Mouse (Mus musculus): ENCODE results near the gene Casp2. TPM values are rescaled to one million over a fixed set of nuclear protein-coding genes. Genes with fewer than 3 reads are reported as not detected.
A peak's percentile ranks its signal among the peaks of the same experiment; 100 is the strongest.

Casp2 gene
- polyA plus RNA-seq, 1 experiment = 37.3 TPM

GRCm38 (mm10) chr6:42293327-42293726 lies 28.5 kb downstream of the Casp2 start:
- no peak overlapping the region for H3K9ac ChIP-seq (ENCODE audit: low read depth, poor library complexity, severe bottlenecking)
- TF ChIP-seq POLR2A (IDR thresholded peaks at IDR 0.05; ENCODE audit: insufficient read depth, low read length) (no peak), EP300 (IDR thresholded peaks at IDR 0.05; ENCODE audit: insufficient read depth, low read depth, low read length) (no peak), CTCF (IDR thresholded peaks at IDR 0.05; ENCODE audit: low read depth, low read length) (no peak)
- 0 out of 2 replicates have a peak, but pooled peaks cover 2% of the 10 kb centered on the region for H3K36me3 ChIP-seq (ENCODE audit: control insufficient read depth, insufficient read depth, low read length, poor library complexity, severe bottlenecking)
- no peaks in the 10 kb centered on the region for H3K4me1 ChIP-seq (ENCODE audit: control insufficient read depth, insufficient read depth, low read length)
- no peak overlapping the region for H3K27ac ChIP-seq (ENCODE audit: insufficient read depth, low read length)
- H3K4me3 ChIP-seq (ENCODE audit: low read depth, low read length) = no peak overlapping the region
- H3K27me3 ChIP-seq (ENCODE audit: control insufficient read depth, insufficient read depth, low read length, poor library complexity, severe bottlenecking) = no peaks in the 10 kb centered on the region
- no peaks in the 10 kb centered on the region for H3K9me3 ChIP-seq (replicated peaks; ENCODE audit: control insufficient read depth, insufficient read depth, low read length, poor library complexity, severe bottlenecking)

GRCm38 (mm10) chr6:42295549-42296094 lies 30.8 kb downstream of the Casp2 start:
- no peaks in the 10 kb centered on the region for H3K4me1 ChIP-seq (ENCODE audit: control insufficient read depth, insufficient read depth, low read length)
- H3K9ac ChIP-seq (ENCODE audit: low read depth, poor library complexity, severe bottlenecking) = no peak overlapping the region
- H3K36me3 ChIP-seq (ENCODE audit: control insufficient read depth, insufficient read depth, low read length, poor library complexity, severe bottlenecking) = 0 out of 2 replicates have a peak, but pooled peaks cover 2% of the 10 kb centered on the region
- TF ChIP-seq CTCF (IDR thresholded peaks at IDR 0.05; ENCODE audit: low read depth, low read length) (no peak), POLR2A (IDR thresholded peaks at IDR 0.05; ENCODE audit: insufficient read depth, low read length) (no peak), EP300 (IDR thresholded peaks at IDR 0.05; ENCODE audit: insufficient read depth, low read depth, low read length) (no peak)
- H3K4me3 ChIP-seq (ENCODE audit: low read depth, low read length) = no peak overlapping the region
- H3K27me3 ChIP-seq (ENCODE audit: control insufficient read depth, insufficient read depth, low read length, poor library complexity, severe bottlenecking) = no peaks in the 10 kb centered on the region
- H3K9me3 ChIP-seq (replicated peaks; ENCODE audit: control insufficient read depth, insufficient read depth, low read length, poor library complexity, severe bottlenecking) = no peaks in the 10 kb centered on the region
- no peak overlapping the region for H3K27ac ChIP-seq (ENCODE audit: insufficient read depth, low read length)

- Histone ChIP-seq H3K4me1 (ENCODE audit: control insufficient read depth, insufficient read depth, low read length) (no peaks in the 10 kb centered on the region), H3K36me3 (ENCODE audit: control insufficient read depth, insufficient read depth, low read length, poor library complexity, severe bottlenecking) (no peaks in the 10 kb centered on the region), H3K9ac (ENCODE audit: low read depth, poor library complexity, severe bottlenecking) (no peak overlapping the region), H3K9me3 (replicated peaks; ENCODE audit: control insufficient read depth, insufficient read depth, low read length, poor library complexity, severe bottlenecking) (no peaks in the 10 kb centered on the region), H3K4me3 (ENCODE audit: low read depth, low read length) (no peak overlapping the region), H3K27me3 (ENCODE audit: control insufficient read depth, insufficient read depth, low read length, poor library complexity, severe bottlenecking) (no peaks in the 10 kb centered on the region), H3K27ac (ENCODE audit: insufficient read depth, low read length) (no peak overlapping the region)
- TF ChIP-seq POLR2A (IDR thresholded peaks at IDR 0.05; ENCODE audit: insufficient read depth, low read length) (no peak), CTCF (IDR thresholded peaks at IDR 0.05; ENCODE audit: low read depth, low read length) (no peak), EP300 (IDR thresholded peaks at IDR 0.05; ENCODE audit: insufficient read depth, low read depth, low read length) (no peak)
Observed at GRCm38 (mm10) chr6:42299362-42299761, 34.6 kb downstream of the Casp2 start.

- Histone ChIP-seq H3K27ac (ENCODE audit: insufficient read depth, low read length) (no peak overlapping the region), H3K36me3 (ENCODE audit: control insufficient read depth, insufficient read depth, low read length, poor library complexity, severe bottlenecking) (peaks cover 3% of the 10 kb centered on the region; the same call in 1 of the 2 replicates), H3K4me3 (ENCODE audit: low read depth, low read length) (no peak overlapping the region), H3K27me3 (ENCODE audit: control insufficient read depth, insufficient read depth, low read length, poor library complexity, severe bottlenecking) (no peaks in the 10 kb centered on the region), H3K4me1 (ENCODE audit: control insufficient read depth, insufficient read depth, low read length) (no peaks in the 10 kb centered on the region), H3K9me3 (replicated peaks; ENCODE audit: control insufficient read depth, insufficient read depth, low read length, poor library complexity, severe bottlenecking) (no peaks in the 10 kb centered on the region), H3K9ac (ENCODE audit: low read depth, poor library complexity, severe bottlenecking) (no peak overlapping the region)
- TF ChIP-seq POLR2A (IDR thresholded peaks at IDR 0.05; ENCODE audit: insufficient read depth, low read length) = no peak
- peak; percentile 32 for TF ChIP-seq CTCF (IDR thresholded peaks at IDR 0.05; ENCODE audit: low read depth, low read length)
Observed at GRCm38 (mm10) chr6:42309816-42310378, 45.1 kb downstream of the Casp2 start.

- Histone ChIP-seq H3K27ac (ENCODE audit: insufficient read depth, low read length) (no peak overlapping the region), H3K9ac (ENCODE audit: low read depth, poor library complexity, severe bottlenecking) (no peak overlapping the region), H3K9me3 (replicated peaks; ENCODE audit: control insufficient read depth, insufficient read depth, low read length, poor library complexity, severe bottlenecking) (no peaks in the 10 kb centered on the region), H3K4me3 (ENCODE audit: low read depth, low read length) (no peak overlapping the region), H3K4me1 (ENCODE audit: control insufficient read depth, insufficient read depth, low read length) (no peaks in the 10 kb centered on the region), H3K36me3 (ENCODE audit: control insufficient read depth, insufficient read depth, low read length, poor library complexity, severe bottlenecking) (peaks cover 3% of the 10 kb centered on the region; the same call in 1 of the 2 replicates), H3K27me3 (ENCODE audit: control insufficient read depth, insufficient read depth, low read length, poor library complexity, severe bottlenecking) (no peaks in the 10 kb centered on the region)
- no peak for TF ChIP-seq EP300 (IDR thresholded peaks at IDR 0.05; ENCODE audit: insufficient read depth, low read depth, low read length)
- no peak for TF ChIP-seq POLR2A (IDR thresholded peaks at IDR 0.05; ENCODE audit: insufficient read depth, low read length)
- no peak for TF ChIP-seq CTCF (IDR thresholded peaks at IDR 0.05; ENCODE audit: low read depth, low read length)
Observed at GRCm38 (mm10) chr6:42310427-42311053, 45.8 kb downstream of the Casp2 start.

- Histone ChIP-seq H3K9ac (ENCODE audit: low read depth, poor library complexity, severe bottlenecking) (no peak overlapping the region), H3K9me3 (replicated peaks; ENCODE audit: control insufficient read depth, insufficient read depth, low read length, poor library complexity, severe bottlenecking) (no peaks in the 10 kb centered on the region), H3K36me3 (ENCODE audit: control insufficient read depth, insufficient read depth, low read length, poor library complexity, severe bottlenecking) (no peaks in the 10 kb centered on the region), H3K4me3 (ENCODE audit: low read depth, low read length) (no peak overlapping the region), H3K27me3 (ENCODE audit: control insufficient read depth, insufficient read depth, low read length, poor library complexity, severe bottlenecking) (0 out of 2 replicates have a peak, but pooled peaks cover 4% of the 10 kb centered on the region), H3K27ac (ENCODE audit: insufficient read depth, low read length) (no peak overlapping the region), H3K4me1 (ENCODE audit: control insufficient read depth, insufficient read depth, low read length) (no peaks in the 10 kb centered on the region)
- TF ChIP-seq POLR2A (IDR thresholded peaks at IDR 0.05; ENCODE audit: insufficient read depth, low read length) (no peak), CTCF (IDR thresholded peaks at IDR 0.05; ENCODE audit: low read depth, low read length) (no peak), EP300 (IDR thresholded peaks at IDR 0.05; ENCODE audit: insufficient read depth, low read depth, low read length) (no peak)
Observed at GRCm38 (mm10) chr6:42318293-42318692, 53.5 kb downstream of the Casp2 start.

Measured in ES-Bruce4 (cell line).